Mouse (Mus musculus): ENCODE data around the gene Pex11g.

DNA sequence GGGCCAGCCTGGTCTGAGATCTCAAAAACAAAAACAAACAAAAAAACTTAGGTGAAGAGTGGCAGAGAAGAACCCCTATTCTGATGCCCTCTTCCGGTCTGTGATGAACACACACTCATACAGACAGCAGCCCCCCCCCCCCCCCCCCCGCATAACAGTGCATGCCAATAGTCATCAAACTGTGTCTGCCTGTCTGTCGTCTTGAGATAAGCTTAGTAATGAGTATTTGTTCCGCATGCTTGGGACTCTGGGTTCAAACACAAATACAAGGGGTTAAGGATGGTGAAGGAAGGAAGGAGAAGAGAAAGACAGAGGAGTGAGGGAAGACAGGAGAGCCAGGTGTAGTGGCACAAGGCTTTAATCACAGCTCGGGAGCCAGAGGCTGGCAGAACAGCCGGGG is 31.0 kb downstream of the Pex11g start:
- TF ChIP-seq CTCF (IDR thresholded peaks at IDR 0.05; ENCODE audit: extremely low read depth, insufficient read depth, low read length) (no peak), POLR2A (IDR thresholded peaks at IDR 0.05; ENCODE audit: extremely low read depth, insufficient read depth, low read length) (no peak)
